Mouse (Mus musculus): Measurements from ENCODE around the gene Galnt13. TPM values are rescaled to one million over a fixed set of nuclear protein-coding genes. Genes with fewer than 3 reads are reported as not detected.

The Galnt13 gene
- polyA plus RNA-seq, 1 experiment from 2014 or later = 0.08 TPM

DNA sequence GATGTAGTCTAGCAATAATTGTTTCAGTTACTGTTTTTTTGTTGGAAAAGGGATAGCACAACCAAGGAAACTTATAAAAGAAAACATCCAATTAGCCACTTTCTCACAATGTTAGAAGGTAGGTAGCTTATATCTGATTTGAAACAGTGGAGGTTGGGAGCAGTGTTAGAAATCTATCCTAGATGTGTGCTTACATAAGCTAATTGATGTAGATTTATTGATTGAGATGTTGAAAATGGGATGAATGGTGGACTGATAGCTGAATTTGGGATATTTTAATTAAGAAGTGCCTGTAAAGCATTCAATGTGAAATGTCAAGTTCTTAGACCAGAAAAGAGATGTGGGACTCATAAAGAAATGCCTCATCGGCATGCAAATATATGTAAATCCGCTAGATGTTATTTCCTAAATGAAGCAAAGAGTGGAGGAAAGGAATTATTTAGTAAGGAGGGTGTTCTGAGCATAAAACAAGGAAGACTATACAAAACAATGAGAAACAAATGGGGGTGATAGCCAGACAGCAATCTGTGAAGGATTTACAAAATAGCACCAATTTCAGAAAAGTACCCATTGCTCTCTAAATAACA, 377.6 kb downstream of the Galnt13 start:
- Histone ChIP-seq H3K4me2 (no peak overlapping the region), H3K27ac (ENCODE audit: low read depth, low read length) (no peak overlapping the region), H3K9ac (ENCODE audit: low read depth, low read length) (no peak overlapping the region), H3K4me1 (replicated peaks; ENCODE audit: control insufficient read depth, insufficient read depth, low read length) (no peaks in the 10 kb centered on the region), H3K27me3 (replicated peaks; ENCODE audit: control insufficient read depth, insufficient read depth, low read length) (no peaks in the 10 kb centered on the region), H3K4me3 (ENCODE audit: low read depth, low read length) (no peak overlapping the region), H3K36me3 (ENCODE audit: control insufficient read depth, insufficient read depth, low read length) (no peaks in the 10 kb centered on the region), H3K9me3 (ENCODE audit: control insufficient read depth, low read length) (no peaks in the 10 kb centered on the region)
- WGBS = 78% methylated on average over 2 of the region's 2 CpGs
- no peak for ATAC-seq (replicated peaks; ENCODE audit: low FRiP score)
- DNase-seq (ENCODE audit: low spot score) = no peak

- Histone ChIP-seq H3K9ac (ENCODE audit: low read depth, low read length) (no peak overlapping the region), H3K9me3 (ENCODE audit: control insufficient read depth, low read length) (no peaks in the 10 kb centered on the region), H3K4me1 (replicated peaks; ENCODE audit: control insufficient read depth, insufficient read depth, low read length) (no peaks in the 10 kb centered on the region), H3K27me3 (replicated peaks; ENCODE audit: control insufficient read depth, insufficient read depth, low read length) (no peaks in the 10 kb centered on the region), H3K4me2 (no peak overlapping the region), H3K4me3 (ENCODE audit: low read depth, low read length) (no peak overlapping the region), H3K36me3 (ENCODE audit: control insufficient read depth, insufficient read depth, low read length) (no peaks in the 10 kb centered on the region), H3K27ac (ENCODE audit: low read depth, low read length) (no peak overlapping the region)
- ATAC-seq (replicated peaks; ENCODE audit: low FRiP score) (no peak), DNase-seq (ENCODE audit: low spot score) (no peak)
- WGBS = 43% methylated on average over 1 of the region's 1 CpGs
Measured at GRCm38 (mm10) chr2:54841245-54841644, 405.1 kb downstream of the Galnt13 start.

DNA sequence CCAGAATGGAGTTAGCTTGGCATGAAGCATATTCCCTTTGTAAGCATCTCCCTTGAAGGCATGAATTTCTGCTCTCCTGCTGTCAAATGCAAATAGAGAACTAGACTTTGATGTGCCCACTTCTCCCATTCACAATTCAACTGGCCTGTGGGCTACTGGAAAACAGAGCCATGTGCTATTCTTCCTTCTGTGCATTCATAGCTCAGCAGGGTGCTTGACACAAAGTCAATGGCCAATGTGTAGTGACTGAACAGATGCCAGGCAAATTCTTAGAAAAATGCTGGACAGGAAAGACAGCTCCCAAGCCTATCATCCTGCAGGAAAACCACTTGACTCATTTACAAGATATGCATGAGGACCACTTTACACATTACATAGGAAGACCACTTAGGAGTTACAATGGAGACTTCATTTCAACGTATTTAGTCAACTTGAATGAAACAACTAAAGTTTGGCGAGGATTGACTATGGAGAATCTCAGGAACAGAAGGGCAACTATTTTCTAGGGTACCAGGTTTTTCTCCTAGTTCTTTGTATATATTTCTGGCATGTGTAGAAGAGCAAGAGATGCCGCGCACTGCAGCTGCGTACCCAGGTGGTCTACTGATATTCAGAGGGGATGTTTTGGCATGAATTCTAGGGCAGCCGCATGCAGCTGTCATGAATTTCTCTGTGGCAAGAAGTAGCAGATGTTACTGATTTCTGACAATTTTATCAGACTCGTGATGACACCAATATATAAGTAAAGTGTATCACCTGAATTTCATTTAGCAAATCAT, 470.4 kb downstream of the Galnt13 start:
- Histone ChIP-seq H3K4me1 (replicated peaks; ENCODE audit: control insufficient read depth, insufficient read depth, low read length) (no peaks in the 10 kb centered on the region), H3K4me2 (no peak overlapping the region), H3K27ac (ENCODE audit: low read depth, low read length) (no peak overlapping the region), H3K9ac (ENCODE audit: low read depth, low read length) (no peak overlapping the region), H3K4me3 (ENCODE audit: low read depth, low read length) (no peak overlapping the region), H3K36me3 (ENCODE audit: control insufficient read depth, insufficient read depth, low read length) (no peaks in the 10 kb centered on the region), H3K9me3 (ENCODE audit: control insufficient read depth, low read length) (no peaks in the 10 kb centered on the region), H3K27me3 (replicated peaks; ENCODE audit: control insufficient read depth, insufficient read depth, low read length) (no peaks in the 10 kb centered on the region)
- DNase-seq (ENCODE audit: low spot score) (no peak), ATAC-seq (replicated peaks; ENCODE audit: low FRiP score) (no peak)
- WGBS = 84% methylated on average over 7 of the region's 7 CpGs

DNA sequence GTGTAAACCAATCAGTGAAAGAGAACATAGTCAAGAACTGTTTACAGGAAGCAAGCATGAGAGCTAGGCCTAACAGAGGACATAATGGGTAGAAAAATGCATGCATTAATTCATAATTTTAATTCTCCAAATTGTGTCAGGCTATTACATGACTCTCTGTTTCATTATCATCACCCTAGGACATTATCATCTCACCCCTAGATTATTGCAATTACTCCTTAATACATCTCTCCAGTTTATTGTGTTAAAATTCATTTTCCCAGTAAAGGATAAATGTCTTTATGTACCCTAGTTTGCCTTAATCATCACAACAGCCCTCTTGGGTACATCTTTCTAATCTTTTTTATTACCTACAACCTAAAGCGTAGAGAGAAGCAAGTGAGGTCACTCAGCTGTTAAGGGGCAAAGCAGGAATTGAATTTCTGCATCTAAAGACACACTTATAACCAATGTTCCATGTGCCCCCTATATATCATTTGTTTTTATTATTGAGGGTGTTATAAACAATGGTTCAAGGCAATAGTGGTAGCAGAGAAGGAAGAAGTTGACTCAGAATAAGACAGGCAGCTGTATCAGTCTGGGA, 479.1 kb downstream of the Galnt13 start:
- no peak overlapping the region for H3K27ac ChIP-seq (ENCODE audit: low read depth, low read length)
- no peak overlapping the region for H3K9ac ChIP-seq (ENCODE audit: low read depth, low read length)
- no peak for DNase-seq (ENCODE audit: low spot score)
- WGBS = 83% methylated on average over 1 of the region's 1 CpGs
- no peaks in the 10 kb centered on the region for H3K9me3 ChIP-seq (ENCODE audit: control insufficient read depth, low read length)
- H3K4me2 ChIP-seq = no peak overlapping the region
- H3K36me3 ChIP-seq (ENCODE audit: control insufficient read depth, insufficient read depth, low read length) = no peaks in the 10 kb centered on the region
- H3K27me3 ChIP-seq (replicated peaks; ENCODE audit: control insufficient read depth, insufficient read depth, low read length) = no peaks in the 10 kb centered on the region
- no peak for ATAC-seq (replicated peaks; ENCODE audit: low FRiP score)
- no peaks in the 10 kb centered on the region for H3K4me1 ChIP-seq (replicated peaks; ENCODE audit: control insufficient read depth, insufficient read depth, low read length)
- no peak overlapping the region for H3K4me3 ChIP-seq (ENCODE audit: low read depth, low read length)

- no peaks in the 10 kb centered on the region for H3K4me1 ChIP-seq (replicated peaks; ENCODE audit: control insufficient read depth, insufficient read depth, low read length)
- WGBS = 90% methylated on average over 3 of the region's 3 CpGs
- ATAC-seq (replicated peaks; ENCODE audit: low FRiP score) = no peak
- H3K4me3 ChIP-seq (ENCODE audit: low read depth, low read length) = no peak overlapping the region
- DNase-seq (ENCODE audit: low spot score) = no peak
- no peaks in the 10 kb centered on the region for H3K27me3 ChIP-seq (replicated peaks; ENCODE audit: control insufficient read depth, insufficient read depth, low read length)
- H3K9me3 ChIP-seq (ENCODE audit: control insufficient read depth, low read length) = no peaks in the 10 kb centered on the region
- H3K9ac ChIP-seq (ENCODE audit: low read depth, low read length) = no peak overlapping the region
- H3K36me3 ChIP-seq (ENCODE audit: control insufficient read depth, insufficient read depth, low read length) = no peaks in the 10 kb centered on the region
- H3K4me2 ChIP-seq = no peak overlapping the region
- H3K27ac ChIP-seq (ENCODE audit: low read depth, low read length) = no peak overlapping the region
Measured at GRCm38 (mm10) chr2:54936369-54936768, 500.3 kb downstream of the Galnt13 start.

DNA sequence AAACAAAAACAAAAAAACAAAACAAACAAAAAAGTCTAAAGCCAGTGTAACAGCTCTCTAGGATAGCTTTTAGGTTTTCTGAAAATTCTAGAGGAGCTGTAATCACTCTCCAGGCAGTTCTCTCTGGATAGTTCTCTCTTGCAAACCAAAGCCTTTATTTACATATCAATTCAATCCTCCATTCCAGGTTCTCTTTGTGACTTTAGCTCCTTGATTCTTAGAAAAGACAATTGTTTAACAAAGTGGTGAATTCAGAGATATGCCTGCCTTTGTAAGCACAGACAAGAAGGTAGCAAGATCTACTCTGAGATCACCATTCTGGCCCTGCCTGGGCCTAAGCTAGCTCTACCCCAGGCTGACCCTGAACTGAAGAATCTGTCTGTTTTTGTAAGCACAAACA, 501.2 kb downstream of the Galnt13 start:
- Histone ChIP-seq H3K27me3 (replicated peaks; ENCODE audit: control insufficient read depth, insufficient read depth, low read length) (no peaks in the 10 kb centered on the region), H3K4me3 (ENCODE audit: low read depth, low read length) (no peak overlapping the region), H3K9me3 (ENCODE audit: control insufficient read depth, low read length) (no peaks in the 10 kb centered on the region), H3K27ac (ENCODE audit: low read depth, low read length) (no peak overlapping the region), H3K4me2 (no peak overlapping the region), H3K36me3 (ENCODE audit: control insufficient read depth, insufficient read depth, low read length) (no peaks in the 10 kb centered on the region), H3K9ac (ENCODE audit: low read depth, low read length) (no peak overlapping the region), H3K4me1 (replicated peaks; ENCODE audit: control insufficient read depth, insufficient read depth, low read length) (no peaks in the 10 kb centered on the region)
- DNase-seq (ENCODE audit: low spot score) (no peak), ATAC-seq (replicated peaks; ENCODE audit: low FRiP score) (no peak)

DNA sequence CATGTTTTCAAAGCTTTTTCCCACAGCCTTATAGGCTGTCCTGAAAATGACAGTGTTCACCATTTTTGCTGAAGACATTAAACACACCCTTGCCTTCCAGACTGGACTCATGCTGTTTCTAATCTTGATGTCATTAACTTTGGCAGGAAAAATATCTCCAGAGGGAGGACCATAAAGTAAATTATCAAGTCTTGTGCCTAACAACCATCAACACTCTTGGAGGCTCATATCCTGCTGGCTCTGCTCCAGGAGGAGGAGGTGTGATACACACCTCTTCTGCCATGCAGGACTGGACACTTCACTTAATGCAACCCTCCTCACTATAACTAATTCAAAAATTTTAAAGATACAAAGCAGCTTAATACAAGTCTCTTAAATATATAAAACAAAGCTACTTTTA, 502.0 kb downstream of the Galnt13 start:
- DNase-seq (ENCODE audit: low spot score) = no peak
- Histone ChIP-seq H3K4me1 (replicated peaks; ENCODE audit: control insufficient read depth, insufficient read depth, low read length) (no peaks in the 10 kb centered on the region), H3K9me3 (ENCODE audit: control insufficient read depth, low read length) (no peaks in the 10 kb centered on the region), H3K4me3 (ENCODE audit: low read depth, low read length) (no peak overlapping the region), H3K9ac (ENCODE audit: low read depth, low read length) (no peak overlapping the region), H3K4me2 (no peak overlapping the region), H3K27ac (ENCODE audit: low read depth, low read length) (no peak overlapping the region), H3K36me3 (ENCODE audit: control insufficient read depth, insufficient read depth, low read length) (no peaks in the 10 kb centered on the region), H3K27me3 (replicated peaks; ENCODE audit: control insufficient read depth, insufficient read depth, low read length) (no peaks in the 10 kb centered on the region)
- no peak for ATAC-seq (replicated peaks; ENCODE audit: low FRiP score)

GRCm38 (mm10) chr2:54943386-54943785, 507.3 kb downstream of the Galnt13 start:
- DNase-seq (ENCODE audit: low spot score) (no peak), ATAC-seq (replicated peaks; ENCODE audit: low FRiP score) (no peak)
- Histone ChIP-seq H3K9me3 (ENCODE audit: control insufficient read depth, low read length) (no peaks in the 10 kb centered on the region), H3K36me3 (ENCODE audit: control insufficient read depth, insufficient read depth, low read length) (no peaks in the 10 kb centered on the region), H3K9ac (ENCODE audit: low read depth, low read length) (no peak overlapping the region), H3K4me2 (no peak overlapping the region), H3K27ac (ENCODE audit: low read depth, low read length) (no peak overlapping the region), H3K4me1 (replicated peaks; ENCODE audit: control insufficient read depth, insufficient read depth, low read length) (no peaks in the 10 kb centered on the region), H3K4me3 (ENCODE audit: low read depth, low read length) (no peak overlapping the region), H3K27me3 (replicated peaks; ENCODE audit: control insufficient read depth, insufficient read depth, low read length) (no peaks in the 10 kb centered on the region)
- WGBS = 87% methylated on average over 1 of the region's 1 CpGs

GRCm38 (mm10) chr2:54983839-54984238, 547.7 kb downstream of the Galnt13 start:
- Histone ChIP-seq H3K9ac (ENCODE audit: low read depth, low read length) (no peak overlapping the region), H3K27me3 (replicated peaks; ENCODE audit: control insufficient read depth, insufficient read depth, low read length) (no peaks in the 10 kb centered on the region), H3K9me3 (ENCODE audit: control insufficient read depth, low read length) (no peaks in the 10 kb centered on the region), H3K27ac (ENCODE audit: low read depth, low read length) (no peak overlapping the region), H3K4me3 (ENCODE audit: low read depth, low read length) (no peak overlapping the region), H3K4me1 (replicated peaks; ENCODE audit: control insufficient read depth, insufficient read depth, low read length) (no peaks in the 10 kb centered on the region), H3K36me3 (ENCODE audit: control insufficient read depth, insufficient read depth, low read length) (no peaks in the 10 kb centered on the region), H3K4me2 (no peak overlapping the region)
- no peak for DNase-seq (ENCODE audit: low spot score)
- WGBS = 91% methylated on average over 1 of the region's 1 CpGs
- ATAC-seq (replicated peaks; ENCODE audit: low FRiP score) = no peak
